Mouse (Mus musculus) C2C12 (cell line): ENCODE results near the gene Adamts16. TPM values are rescaled to one million over a fixed set of nuclear protein-coding genes. Genes with fewer than 3 reads are reported as not detected.
A peak's percentile ranks its signal among the peaks of the same experiment; 100 is the strongest.

Experiments
- H3K27me3 ChIP-seq: one replicate; pipeline ENCODE4 v1.6.1; 2011; ENCODE audit not compliant: control insufficient read depth, insufficient read depth, insufficient read length
- H3K36me3 ChIP-seq: one replicate; pipeline ENCODE4 v1.6.1; 2011; ENCODE audit not compliant: control insufficient read depth, insufficient read depth
- H3K4me3 ChIP-seq: one replicate; pipeline ENCODE4 v1.5.1; 2011; ENCODE audit warnings: mild to moderate bottlenecking, control low read depth; ENCODE audit not compliant: poor library complexity, insufficient read depth, severe bottlenecking
- H3K79me2 ChIP-seq: one replicate; pipeline ENCODE4 v1.6.1; 2011; ENCODE audit not compliant: control insufficient read depth, insufficient read depth
- H3K79me3 ChIP-seq: one replicate; pipeline ENCODE4 v1.6.1; 2011; ENCODE audit warnings: low read depth, control low read depth
- H3ac ChIP-seq: one replicate; pipeline ENCODE3; 2011; ENCODE audit warnings: low read depth; ENCODE audit not compliant: control insufficient read depth, insufficient read length
- CEBPB ChIP-seq: IDR thresholded peaks from one replicate; pipeline ENCODE4 v1.6.1; 2011; ENCODE audit warnings: low read depth, mild to moderate bottlenecking, control low read depth, moderate library complexity
- CTCF ChIP-seq: IDR thresholded peaks from one replicate; pipeline ENCODE4 v1.5.1; 2011; ENCODE audit not compliant: control insufficient read depth, insufficient read depth, insufficient read length
- FOSL1 ChIP-seq: IDR thresholded peaks from one replicate; pipeline ENCODE4 v1.8.0; 2011; ENCODE audit warnings: mild to moderate bottlenecking, low read length; ENCODE audit not compliant: poor library complexity, insufficient read depth, severe bottlenecking
- MAX ChIP-seq: IDR thresholded peaks from one replicate; pipeline ENCODE4 v1.6.1; 2011; ENCODE audit warnings: mild to moderate bottlenecking, control low read depth
- MYOD1 ChIP-seq: IDR thresholded peaks from one replicate; pipeline ENCODE4 v1.6.1; 2011; ENCODE audit warnings: low read depth; ENCODE audit not compliant: control insufficient read depth, insufficient read length
- MYOG ChIP-seq: IDR thresholded peaks from one replicate; pipeline ENCODE4 v1.6.1; 2011; ENCODE audit not compliant: control insufficient read depth, insufficient read length; ENCODE audit errors: extremely low read depth
- USF1 ChIP-seq: IDR thresholded peaks from one replicate; pipeline ENCODE4 v1.6.1; 2011; ENCODE audit warnings: low read depth, mild to moderate bottlenecking, control low read depth, moderate library complexity
- polyA plus RNA-seq: library from polyadenylated mRNA; unstranded; fragments of >200 nt; fragmentation: generic; extraction: Trizol; gene quantifications from one replicate; pipeline ENCODE4 v1.2.1, GENCODE M21; 2012; ENCODE audit warnings: missing spikeins

Gene Adamts16
- polyA plus RNA-seq, 1 experiment: not detected

DNA sequence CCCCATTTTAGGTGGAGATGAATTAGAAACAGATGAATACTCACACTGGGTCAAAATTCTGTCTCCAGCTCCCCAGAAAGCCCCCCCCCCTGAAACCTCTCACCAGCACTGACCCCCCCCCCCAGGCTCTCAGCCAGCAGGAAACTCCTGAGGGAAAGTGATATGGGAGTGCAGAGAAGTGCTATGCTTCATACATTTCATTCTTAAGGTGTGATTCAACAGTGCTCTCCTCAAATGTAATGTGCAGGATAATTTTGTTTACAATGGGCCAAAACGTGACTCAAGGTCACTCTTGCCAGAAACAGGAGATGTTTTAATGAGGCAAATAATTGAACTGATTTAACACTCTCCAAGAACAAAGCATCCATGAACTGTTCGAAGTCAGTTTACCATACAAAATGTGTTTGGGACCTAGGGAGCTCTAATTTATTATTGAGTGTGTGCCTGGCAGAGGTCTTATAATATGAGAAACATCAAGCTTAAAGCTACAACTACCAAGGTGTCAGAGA lies 152.1 kb downstream of the Adamts16 start:
- no peak for TF ChIP-seq MYOG
- TF ChIP-seq MAX: no peak
- TF ChIP-seq CEBPB: no peak
- no peak for TF ChIP-seq MYOD1
- Histone ChIP-seq H3K27me3 (no peaks in the 10 kb centered on the region), H3K4me3 (no peak overlapping the region)

DNA sequence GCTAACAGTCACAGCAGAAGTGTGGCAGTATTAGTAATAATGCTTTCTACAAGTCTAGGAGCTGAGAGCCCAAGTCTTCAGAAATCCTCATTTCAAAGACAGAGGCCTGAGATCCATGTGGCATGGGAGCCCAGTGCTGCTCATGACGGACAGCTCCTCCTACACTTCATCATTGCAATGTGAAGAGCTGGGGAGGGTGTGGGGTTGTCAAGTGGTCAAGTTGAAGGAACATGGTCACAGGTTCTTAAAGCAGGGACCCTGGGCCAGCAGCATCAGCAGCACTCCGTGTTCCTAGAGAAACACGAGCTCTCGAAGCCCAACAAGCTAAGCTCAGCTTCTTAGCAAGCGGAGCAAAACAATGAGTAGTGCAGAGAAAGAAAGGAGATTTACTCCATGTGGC lies 155.8 kb downstream of the Adamts16 start:
- TF ChIP-seq CTCF (no peak), USF1 (no peak), FOSL1 (no peak), CEBPB (no peak), MYOD1 (no peak), MAX (no peak), MYOG (no peak)
- H3K4me3 ChIP-seq: no peak overlapping the region
- no peaks in the 10 kb centered on the region for H3K36me3 ChIP-seq
- H3K79me3 ChIP-seq: no peaks in the 10 kb centered on the region
- no peaks in the 10 kb centered on the region for H3K79me2 ChIP-seq
- no peak overlapping the region for H3ac ChIP-seq
- H3K27me3 ChIP-seq: no peaks in the 10 kb centered on the region

More for the DNA sequence above, 152.1 kb downstream of the Adamts16 start:
- H3K79me2 ChIP-seq: no peaks in the 10 kb centered on the region
- H3ac ChIP-seq: no peak overlapping the region
- H3K79me3 ChIP-seq: no peaks in the 10 kb centered on the region
- H3K36me3 ChIP-seq: no peaks in the 10 kb centered on the region

DNA sequence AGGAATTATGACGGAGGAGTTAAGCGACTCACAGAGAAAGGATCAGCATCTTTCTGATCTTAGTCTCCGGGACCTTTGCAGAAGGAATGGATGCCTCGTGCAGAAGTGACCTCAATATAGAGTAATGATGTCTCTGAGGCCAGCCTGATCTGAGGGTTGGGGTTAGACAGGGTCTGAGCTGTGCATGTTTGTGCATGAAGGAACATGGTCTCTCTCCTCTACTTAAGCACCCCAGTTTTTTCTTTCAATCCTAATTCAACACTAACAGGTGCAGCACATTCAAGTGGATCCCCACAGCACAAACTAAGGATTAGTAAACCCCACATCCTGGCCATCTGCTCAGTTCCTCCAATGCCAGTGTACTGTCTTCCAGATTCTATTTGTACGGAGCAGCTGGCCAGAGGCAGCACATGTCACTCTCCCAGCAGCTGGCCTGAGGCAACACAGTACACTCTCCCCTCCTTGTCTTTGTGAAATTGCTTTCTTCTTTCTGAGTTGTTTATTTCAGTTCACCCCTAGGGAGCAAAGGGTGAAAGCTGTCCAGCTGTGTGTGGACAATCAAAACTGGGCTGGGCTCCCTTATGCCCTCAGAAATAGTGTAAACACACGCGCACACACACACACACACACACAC lies 156.5 kb downstream of the Adamts16 start:
- H3K79me2 ChIP-seq: no peaks in the 10 kb centered on the region
- no peak overlapping the region for H3ac ChIP-seq
- no peak overlapping the region for H3K4me3 ChIP-seq
- no peaks in the 10 kb centered on the region for H3K27me3 ChIP-seq
- no peaks in the 10 kb centered on the region for H3K36me3 ChIP-seq
- no peaks in the 10 kb centered on the region for H3K79me3 ChIP-seq
- TF ChIP-seq MAX (no peak), USF1 (no peak), CTCF (no peak), MYOD1 (peak; percentile 76)

DNA sequence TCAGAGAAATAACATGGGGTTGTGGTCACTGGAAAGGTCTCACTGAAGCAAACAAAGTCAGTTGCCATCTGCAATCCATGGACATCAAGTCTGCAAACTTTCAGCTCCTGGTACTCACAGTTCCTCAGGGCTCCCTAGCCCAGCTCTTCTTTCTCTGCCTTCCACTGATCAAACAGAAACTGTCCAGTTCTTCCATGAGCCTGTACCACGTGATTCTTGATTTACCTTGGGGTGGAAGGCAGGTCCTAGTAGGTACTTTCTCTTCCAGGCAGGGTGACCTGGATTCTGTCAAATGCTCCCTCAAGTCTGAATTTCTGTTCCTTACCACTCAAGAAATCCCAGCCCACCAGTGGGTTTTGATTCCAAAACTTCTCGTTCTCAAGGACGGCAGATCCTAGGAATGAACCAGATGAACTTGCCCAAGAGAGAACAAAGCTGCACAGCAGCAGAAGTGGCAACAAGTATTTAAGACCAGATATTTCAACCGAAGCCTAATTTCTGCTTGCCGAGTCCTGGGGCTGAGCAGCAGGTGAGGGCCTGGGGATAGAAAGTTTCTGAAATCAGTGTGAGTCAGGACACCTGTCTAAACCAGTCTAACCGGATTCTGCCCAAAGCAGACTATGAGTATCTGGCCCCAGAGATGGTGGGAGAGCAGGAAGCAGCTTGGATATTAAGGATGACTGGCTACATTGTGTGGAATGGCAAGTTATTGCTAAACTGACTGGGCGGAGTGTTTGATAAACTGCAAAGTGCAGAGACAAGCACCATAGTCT lies 160.0 kb downstream of the Adamts16 start:
- Histone ChIP-seq H3K27me3 (no peaks in the 10 kb centered on the region), H3ac (no peak overlapping the region)
- TF ChIP-seq CTCF (no peak), CEBPB (no peak), FOSL1 (no peak), MAX (no peak), USF1 (no peak), MYOG (no peak), MYOD1 (no peak)

DNA sequence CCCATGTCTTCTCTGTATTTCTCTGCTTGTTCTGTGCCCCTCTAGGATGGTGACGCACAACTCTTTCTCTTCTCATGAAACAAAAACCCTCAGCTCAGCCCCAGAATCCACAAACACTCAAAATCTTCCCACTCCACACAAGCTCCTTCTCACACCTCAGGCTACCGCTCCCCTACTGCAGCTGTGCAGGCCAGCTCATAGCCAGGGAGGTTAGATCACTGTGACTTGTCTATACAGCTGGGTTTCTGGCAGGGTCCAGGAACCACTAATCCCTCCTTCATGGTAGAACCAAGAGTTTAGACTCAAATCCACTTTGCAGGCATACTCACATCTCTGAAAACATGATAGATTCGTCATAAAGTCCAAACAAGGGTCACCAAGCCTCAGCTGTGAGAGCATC lies 161.3 kb downstream of the Adamts16 start:
- peak; percentile 77 for TF ChIP-seq MYOD1
- TF ChIP-seq MYOG: no peak
- no peaks in the 10 kb centered on the region for H3K79me2 ChIP-seq
- H3ac ChIP-seq: no peak overlapping the region
- H3K27me3 ChIP-seq: no peaks in the 10 kb centered on the region
- H3K36me3 ChIP-seq: no peaks in the 10 kb centered on the region
- no peaks in the 10 kb centered on the region for H3K79me3 ChIP-seq
- H3K4me3 ChIP-seq: no peak overlapping the region

More for the DNA sequence above, 160.0 kb downstream of the Adamts16 start:
- Histone ChIP-seq H3K4me3 (no peak overlapping the region), H3K36me3 (no peaks in the 10 kb centered on the region), H3K79me2 (no peaks in the 10 kb centered on the region), H3K79me3 (no peaks in the 10 kb centered on the region)

Other genes starting within 250 kb of the Adamts16 start
- gene Ice1, start 204.2 kb downstream of the Adamts16 start, polyA plus RNA-seq: 11.2 TPM